Mouse (Mus musculus) lung, postnatal 0 days (tissue): ENCODE data around the gene Dnal4. TPM values are rescaled to one million over a fixed set of nuclear protein-coding genes. Genes with fewer than 3 reads are reported as not detected.
A peak's percentile ranks its signal among the peaks of the same experiment; 100 is the strongest.

Source experiments
- ATAC-seq: fragments of 200-750 bp; cut with Nextera tagmentation; 2 replicates; pipeline ENCODE4 v1.8.0; 2017; ENCODE audit warnings: moderate library complexity
- DNase-seq: peaks from one replicate; pipeline ENCODE4 v3.0.0-alpha.2; 2016; ENCODE audit warnings: low spot score
- H3K27ac ChIP-seq: fragments of 300-500 bp; sonication (generic); 2 replicates; pipeline ENCODE4 v1.5.1; 2014; ENCODE audit warnings: antibody characterized with exemption, mild to moderate bottlenecking, low read length, mixed read lengths
- H3K27me3 ChIP-seq: fragments of 300-500 bp; sonication (generic); replicated peaks from 2 replicates; pipeline ENCODE4 v1.6.1; 2014; ENCODE audit warnings: low read length, mixed read lengths; ENCODE audit not compliant: insufficient read depth
- H3K36me3 ChIP-seq: fragments of 300-500 bp; sonication (generic); 2 replicates; pipeline ENCODE4 v1.6.1; 2014; ENCODE audit warnings: low read length, mixed read lengths; ENCODE audit not compliant: insufficient read depth
- H3K4me1 ChIP-seq: fragments of 300-500 bp; sonication (generic); 2 replicates; pipeline ENCODE4 v1.6.1; 2014; ENCODE audit warnings: antibody characterized with exemption, low read depth, low read length, mixed read lengths; ENCODE audit not compliant: insufficient read depth
- H3K4me2 ChIP-seq: fragments of 300-500 bp; sonication (generic); replicated peaks from 2 replicates; pipeline ENCODE4 v1.6.1; 2014; ENCODE audit warnings: low read depth, mild to moderate bottlenecking, low read length, moderate library complexity, mixed read lengths
- H3K4me3 ChIP-seq: fragments of 300-500 bp; sonication (generic); 2 replicates; pipeline ENCODE4 v1.5.1; 2014; ENCODE audit warnings: low read depth, low read length
- H3K9ac ChIP-seq: fragments of 300-500 bp; sonication (generic); replicated peaks from 2 replicates; pipeline ENCODE4 v1.6.1; 2014; ENCODE audit warnings: low read depth, mild to moderate bottlenecking
- H3K9me3 ChIP-seq: fragments of 300-500 bp; sonication (generic); 2 replicates; pipeline ENCODE4 v1.6.1; 2016; ENCODE audit warnings: low read length, mixed read lengths
- CTCF ChIP-seq: IDR thresholded peaks from 2 replicates; pipeline ENCODE4 v1.5.1; 2016; ENCODE audit warnings: antibody characterized with exemption, mild to moderate bottlenecking
- EP300 ChIP-seq: IDR thresholded peaks from 2 replicates; pipeline ENCODE4 v1.6.1; 2016; ENCODE audit warnings: antibody characterized with exemption, mild to moderate bottlenecking, control low read depth
- WGBS: fragments of 180-500 bp; shearing (Covaris S2); extraction: QIAGEN DNeasy Blood & Tissue Kit; methylation state at CpG from one replicate; pipeline ENCODE4 v1.1.7; 2014; 5-methylcytosine and 5-hydroxymethylcytosine counted together
- polyA plus RNA-seq: library from polyadenylated mRNA; unstranded; fragments of >200 nt; fragmentation: Nextera tagmentation; extraction: Ambion mirVana; gene quantifications from 2 replicates; pipeline ENCODE4 v1.2.1, GENCODE M21; 2015

Gene Dnal4
- polyA plus RNA-seq, 1 experiment from 2014 or later = 52.4 TPM

DNA sequence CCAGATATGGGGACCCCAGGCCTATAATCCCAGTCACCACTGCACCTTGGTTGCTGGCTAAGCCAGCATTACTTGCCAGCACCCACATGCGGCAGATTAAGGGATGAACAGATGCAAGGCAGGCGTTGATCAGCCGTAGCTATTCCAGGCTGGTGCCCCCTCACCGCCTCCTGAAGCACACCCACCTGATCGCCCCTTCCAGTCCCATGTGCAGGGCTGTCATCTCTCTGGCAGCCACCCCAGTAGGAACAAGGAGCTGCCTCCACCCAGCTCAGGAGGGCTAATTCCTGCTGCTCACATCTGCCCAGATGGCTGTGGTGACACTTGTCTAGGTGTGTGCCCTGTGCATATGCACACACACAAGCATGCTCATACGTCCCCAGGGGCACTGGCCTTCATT lies 16.7 kb downstream of the Dnal4 start:
- WGBS = 85% methylated on average over 6 of the region's 6 CpGs
- Histone ChIP-seq H3K4me3 (no peak overlapping the region), H3K4me2 (no peak overlapping the region), H3K9me3 (no peaks in the 10 kb centered on the region), H3K9ac (no peak overlapping the region), H3K36me3 (no peaks in the 10 kb centered on the region), H3K27me3 (no peaks in the 10 kb centered on the region), H3K27ac (no peak overlapping the region), H3K4me1 (peaks cover 3% of the 10 kb centered on the region; the same call in 1 of the 2 replicates)
- ATAC-seq (no peak), DNase-seq (no peak)
- no peak for TF ChIP-seq CTCF
- TF ChIP-seq EP300 = no peak

DNA sequence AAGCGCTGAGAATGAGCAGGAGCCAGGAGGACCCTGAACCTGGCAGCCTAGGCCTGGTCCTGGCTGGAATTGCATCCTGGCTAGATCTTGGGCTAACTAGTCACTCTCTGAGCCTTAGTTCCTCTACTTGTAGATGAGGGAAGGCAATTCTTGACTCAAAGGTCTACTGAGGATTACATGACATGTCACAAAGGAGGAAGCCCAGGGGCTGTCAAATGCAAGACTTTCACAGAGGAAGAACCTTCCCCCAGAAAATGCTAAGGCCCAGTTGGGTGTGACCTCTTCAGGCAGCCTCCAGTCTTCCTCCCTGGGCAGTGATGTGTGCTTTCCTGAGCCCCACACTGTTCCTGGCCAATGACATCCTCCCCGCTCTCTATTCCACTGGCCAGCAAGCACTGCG lies 20.5 kb downstream of the Dnal4 start:
- Histone ChIP-seq H3K4me1 (0 out of 2 replicates have a peak, but pooled peaks cover 3% of the 10 kb centered on the region), H3K9ac (no peak overlapping the region), H3K27me3 (no peaks in the 10 kb centered on the region), H3K27ac (peak overlapping the region; percentile 78; the same call in 1 of the 2 replicates), H3K36me3 (no peaks in the 10 kb centered on the region), H3K9me3 (no peaks in the 10 kb centered on the region), H3K4me3 (no peak overlapping the region), H3K4me2 (no peak overlapping the region)
- 83% methylated on average over 3 of the region's 3 CpGs for WGBS
- no peak for TF ChIP-seq CTCF
- no peak for TF ChIP-seq EP300
- ATAC-seq (no peak), DNase-seq (no peak)

DNA sequence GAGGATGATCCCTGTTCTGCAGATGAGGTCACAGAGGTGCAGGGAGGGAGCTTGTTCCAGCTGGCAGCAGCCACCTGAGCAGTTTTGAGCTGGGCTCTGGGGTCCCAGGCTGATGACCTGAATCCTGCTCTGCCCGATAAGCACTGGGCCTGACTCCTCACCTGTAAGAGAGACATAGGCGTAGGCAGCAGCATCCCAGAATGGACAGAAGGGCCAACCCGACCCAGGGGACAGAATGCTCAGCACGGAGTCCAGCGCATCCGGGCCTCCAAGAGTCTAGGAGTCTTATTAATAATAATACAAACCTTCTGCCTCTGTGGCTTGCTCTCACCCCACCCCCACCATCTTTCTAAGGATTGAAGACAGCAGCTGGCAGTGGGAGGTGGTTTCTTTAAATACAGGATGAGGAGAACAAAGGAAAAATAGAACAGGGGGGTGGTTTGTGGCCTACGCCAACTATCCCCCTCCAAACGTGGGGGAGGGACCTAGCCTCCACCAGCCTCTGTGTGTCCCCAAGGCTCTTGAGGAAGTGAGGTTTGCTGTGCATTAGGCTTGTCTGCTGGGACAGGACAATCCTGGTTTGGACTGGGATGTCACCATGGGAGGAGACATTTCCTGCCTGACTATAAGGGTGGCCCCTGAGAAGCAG lies 21.5 kb downstream of the Dnal4 start:
- no peak overlapping the region for H3K9ac ChIP-seq
- peak; percentile 77 for ATAC-seq
- WGBS = 59% methylated on average over 8 of the region's 8 CpGs
- H3K9me3 ChIP-seq = no peaks in the 10 kb centered on the region
- DNase-seq = peak; percentile 53
- H3K36me3 ChIP-seq = no peaks in the 10 kb centered on the region
- no peak overlapping the region for H3K4me3 ChIP-seq
- peak overlapping the region; percentile 78 for H3K27ac ChIP-seq
- H3K4me1 ChIP-seq = 0 out of 2 replicates have a peak, but pooled peaks cover 3% of the 10 kb centered on the region
- no peak overlapping the region for H3K4me2 ChIP-seq
- TF ChIP-seq CTCF (no peak), EP300 (no peak)
- no peaks in the 10 kb centered on the region for H3K27me3 ChIP-seq

DNA sequence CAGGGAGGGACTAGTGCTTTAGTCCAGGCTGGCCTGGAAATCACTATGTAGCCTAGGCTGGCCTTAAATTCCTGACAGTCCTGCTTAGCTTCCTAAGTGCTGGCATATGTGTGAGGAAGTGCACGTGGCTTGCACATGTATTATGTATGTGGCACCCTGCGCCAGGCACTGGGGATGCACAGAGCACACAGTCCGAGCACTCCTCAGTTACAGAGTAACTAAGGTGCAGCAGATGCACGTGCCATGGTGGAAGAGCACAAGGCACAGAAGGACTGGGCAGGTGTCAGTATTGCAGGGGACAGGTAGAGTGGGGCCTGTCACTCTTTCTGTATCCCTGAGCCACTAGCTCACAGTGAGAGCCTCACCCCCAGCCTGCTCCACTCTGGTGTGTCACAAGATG lies 22.5 kb downstream of the Dnal4 start:
- H3K36me3 ChIP-seq = no peaks in the 10 kb centered on the region
- H3K4me1 ChIP-seq = 0 out of 2 replicates have a peak, but pooled peaks cover 3% of the 10 kb centered on the region
- H3K4me2 ChIP-seq = no peak overlapping the region
- no peak overlapping the region for H3K27ac ChIP-seq
- H3K4me3 ChIP-seq = no peak overlapping the region
- no peak for DNase-seq
- WGBS = 79% methylated on average over 4 of the region's 4 CpGs
- TF ChIP-seq CTCF (no peak), EP300 (no peak)
- no peak overlapping the region for H3K9ac ChIP-seq
- no peak for ATAC-seq
- no peaks in the 10 kb centered on the region for H3K9me3 ChIP-seq
- no peaks in the 10 kb centered on the region for H3K27me3 ChIP-seq

DNA sequence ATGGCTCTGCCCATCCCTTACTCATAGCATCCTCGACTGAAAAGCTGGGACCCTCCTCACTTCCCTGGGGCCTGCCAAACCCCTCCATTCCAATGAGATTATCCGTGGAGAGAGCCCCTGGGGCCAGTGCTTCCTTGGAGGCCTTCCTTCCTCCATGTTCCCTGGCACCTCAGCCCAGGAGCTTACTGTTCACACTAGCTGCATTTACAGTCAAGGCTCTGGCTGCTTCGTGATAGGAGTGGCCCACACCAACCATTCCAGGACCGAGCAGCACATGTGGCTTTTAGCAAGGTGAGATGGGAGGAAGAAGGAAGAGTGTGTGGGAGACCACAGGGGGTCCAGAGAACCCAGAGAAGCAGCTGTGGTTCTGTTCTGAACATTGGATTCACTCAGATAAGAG lies 23.8 kb downstream of the Dnal4 start:
- Histone ChIP-seq H3K9me3 (no peaks in the 10 kb centered on the region), H3K4me2 (no peak overlapping the region)

DNA sequence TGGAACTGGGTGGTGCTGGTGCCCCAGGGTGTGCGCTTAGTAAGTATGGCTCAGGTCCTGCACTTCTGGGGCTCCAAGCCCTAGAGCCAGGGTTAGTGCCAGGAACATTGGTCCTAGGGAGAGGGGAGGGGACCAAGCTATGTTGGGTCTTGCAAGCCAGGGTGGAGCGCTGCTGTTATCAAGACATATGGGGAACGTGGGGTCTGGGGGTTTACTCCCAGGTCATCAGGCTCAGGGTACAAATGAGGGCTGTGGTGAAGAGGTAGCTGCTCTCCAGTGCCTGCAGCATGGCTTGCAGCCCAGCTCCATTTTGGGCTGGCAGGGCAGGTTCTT lies 24.3 kb downstream of the Dnal4 start:
- 96% methylated on average over 3 of the region's 3 CpGs for WGBS
- no peak for TF ChIP-seq EP300
- no peak for TF ChIP-seq CTCF
- no peak overlapping the region for H3K9ac ChIP-seq
- 0 out of 2 replicates have a peak, but pooled peaks cover 3% of the 10 kb centered on the region for H3K4me1 ChIP-seq
- no peak for DNase-seq
- H3K4me3 ChIP-seq = no peak overlapping the region
- H3K36me3 ChIP-seq = no peaks in the 10 kb centered on the region
- no peak for ATAC-seq
- no peaks in the 10 kb centered on the region for H3K27me3 ChIP-seq
- H3K27ac ChIP-seq = no peak overlapping the region
- H3K9me3 ChIP-seq = no peaks in the 10 kb centered on the region
- no peak overlapping the region for H3K4me2 ChIP-seq

More for the DNA sequence above, 23.8 kb downstream of the Dnal4 start:
- H3K27ac ChIP-seq = no peak overlapping the region
- H3K4me3 ChIP-seq = no peak overlapping the region
- WGBS = 53% methylated on average over 4 of the region's 4 CpGs
- no peak for TF ChIP-seq EP300
- no peak for TF ChIP-seq CTCF
- H3K36me3 ChIP-seq = no peaks in the 10 kb centered on the region
- 0 out of 2 replicates have a peak, but pooled peaks cover 3% of the 10 kb centered on the region for H3K4me1 ChIP-seq
- no peaks in the 10 kb centered on the region for H3K27me3 ChIP-seq
- H3K9ac ChIP-seq = no peak overlapping the region
- ATAC-seq = no peak
- no peak for DNase-seq
